Mouse (Mus musculus): ENCODE measurements around the gene Snrnp70.
A peak's percentile ranks its signal among the peaks of the same experiment; 100 is the strongest.

The Snrnp70 gene

GRCm38 (mm10) chr7:45333431-45333982 lies 62.0 kb downstream of the Snrnp70 start, which contains the start of gene Trpm4:
TSS of gene Trpm4 (minus strand) at chr7:45333780.
- peak; percentile 51 for DNase-seq

GRCm38 (mm10) chr7:45332685-45333425 lies 62.7 kb downstream of the Snrnp70 start:
- no peak for DNase-seq

- DNase-seq: no peak
Measured at GRCm38 (mm10) chr7:45331502-45331901, 64.0 kb downstream of the Snrnp70 start.

GRCm38 (mm10) chr7:45328841-45329475 lies 66.6 kb downstream of the Snrnp70 start:
- DNase-seq: no peak

Measured in layer of hippocampus, adult 9-11 months (tissue).